Mouse (Mus musculus): ENCODE results near the gene March11.

GRCm38 (mm10) chr15:26319866-26320265 lies 11.0 kb downstream of the March11 start:
- TF ChIP-seq CTCF (IDR thresholded peaks at IDR 0.05; ENCODE audit: extremely low read depth, insufficient read depth, low read length) (no peak), POLR2A (IDR thresholded peaks at IDR 0.05; ENCODE audit: extremely low read depth, insufficient read depth, low read length) (no peak)
